Mouse (Mus musculus) skeletal muscle tissue, adult 2 months (tissue): ENCODE measurements at regions not wholly inside any gene's neighbourhood (a gene's known extent, or its start where the extent isn't known, plus 50 kb on each side); places are given as distances from the start of the nearest gene placed in this dataset.

Source experiments
- DNase-seq: peaks from one replicate; pipeline ENCODE4 v3.0.0-alpha.2; 2012; ENCODE audit warnings: low read depth, low spot score

DNA sequence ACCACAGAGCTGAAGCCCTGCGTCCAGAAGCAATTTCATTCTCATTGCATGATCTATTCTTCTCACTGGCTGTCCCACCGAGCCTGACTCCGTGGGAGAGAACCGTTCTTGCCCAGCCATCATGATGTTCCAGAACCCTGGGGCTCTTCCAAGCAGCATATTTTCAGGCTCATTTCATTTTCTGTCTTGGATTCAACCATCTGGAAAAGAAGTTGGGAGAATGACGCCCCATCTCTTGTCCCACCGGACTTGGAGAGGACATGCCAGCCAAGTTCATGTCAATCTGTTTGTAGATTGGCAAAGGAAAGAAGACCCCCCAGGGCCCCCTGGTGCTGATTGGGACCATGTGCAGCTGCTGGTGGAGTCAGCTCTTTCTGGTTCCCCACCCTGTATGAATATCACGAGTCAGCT lies 1400.5 kb upstream of the Lrrc6 start:
- peak; percentile 82 for DNase-seq

DNA sequence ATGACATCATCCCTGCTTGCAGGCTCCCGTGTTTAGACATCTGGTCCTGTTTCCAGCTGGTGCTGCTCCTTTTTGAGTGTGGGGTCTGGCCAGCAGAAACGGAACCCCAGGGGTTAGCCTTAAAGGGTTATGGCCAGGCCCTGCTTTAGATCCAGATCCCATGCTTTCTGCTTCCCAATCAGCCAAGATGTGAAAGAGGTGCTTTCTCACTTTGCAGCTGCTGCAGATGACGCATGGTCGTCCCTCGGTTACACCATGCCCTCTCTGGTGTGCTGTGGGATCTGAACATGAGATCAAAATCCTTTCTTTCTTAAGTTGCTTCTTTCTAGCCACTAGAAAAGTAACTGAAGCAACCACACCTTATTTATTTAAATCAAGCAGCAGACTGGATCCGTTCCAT lies 1399.1 kb upstream of the Lrrc6 start:
- DNase-seq: no peak

DNA sequence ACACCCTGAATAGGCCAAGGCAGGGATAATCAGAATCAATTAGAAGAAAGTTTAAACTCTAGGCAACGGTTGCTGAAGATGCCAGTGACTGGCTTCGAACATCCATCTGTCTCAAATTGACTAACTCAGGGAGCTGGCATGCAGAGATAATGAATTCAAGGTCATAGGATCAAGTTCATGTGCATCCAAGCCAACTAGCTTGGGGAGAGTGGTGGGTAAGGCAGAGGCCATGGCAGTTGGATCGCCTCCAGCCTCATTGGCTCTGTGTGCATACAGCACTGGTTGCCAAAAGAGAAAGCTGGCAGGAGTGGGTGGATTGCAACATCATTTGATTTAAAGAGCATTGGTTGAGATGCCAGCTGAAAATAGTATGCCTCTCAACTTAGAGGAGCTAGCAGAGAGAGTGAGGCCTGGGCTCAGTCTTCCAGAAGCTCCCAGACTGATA lies 1398.3 kb upstream of the Lrrc6 start:
- peak; percentile 60 for DNase-seq

DNA sequence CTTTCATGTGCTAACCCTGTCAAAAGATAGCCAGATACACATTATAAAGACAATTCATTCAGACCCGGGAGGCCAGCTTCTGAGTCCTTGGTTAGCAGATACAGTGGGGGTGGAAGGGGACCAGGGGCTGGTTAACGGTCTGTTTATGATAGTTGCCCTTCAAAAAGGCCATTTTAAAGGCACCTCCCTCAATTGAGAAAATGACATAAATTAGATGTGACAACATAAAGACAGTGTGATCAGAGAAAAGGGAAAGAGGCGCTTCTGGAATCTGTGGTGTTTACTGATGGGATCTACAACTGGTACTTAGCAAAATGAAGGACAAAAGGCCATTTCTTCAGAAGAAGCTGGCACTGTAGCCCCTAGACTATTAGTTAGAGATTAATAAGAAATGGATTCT lies 1391.4 kb upstream of the Lrrc6 start:
- no peak for DNase-seq

DNA sequence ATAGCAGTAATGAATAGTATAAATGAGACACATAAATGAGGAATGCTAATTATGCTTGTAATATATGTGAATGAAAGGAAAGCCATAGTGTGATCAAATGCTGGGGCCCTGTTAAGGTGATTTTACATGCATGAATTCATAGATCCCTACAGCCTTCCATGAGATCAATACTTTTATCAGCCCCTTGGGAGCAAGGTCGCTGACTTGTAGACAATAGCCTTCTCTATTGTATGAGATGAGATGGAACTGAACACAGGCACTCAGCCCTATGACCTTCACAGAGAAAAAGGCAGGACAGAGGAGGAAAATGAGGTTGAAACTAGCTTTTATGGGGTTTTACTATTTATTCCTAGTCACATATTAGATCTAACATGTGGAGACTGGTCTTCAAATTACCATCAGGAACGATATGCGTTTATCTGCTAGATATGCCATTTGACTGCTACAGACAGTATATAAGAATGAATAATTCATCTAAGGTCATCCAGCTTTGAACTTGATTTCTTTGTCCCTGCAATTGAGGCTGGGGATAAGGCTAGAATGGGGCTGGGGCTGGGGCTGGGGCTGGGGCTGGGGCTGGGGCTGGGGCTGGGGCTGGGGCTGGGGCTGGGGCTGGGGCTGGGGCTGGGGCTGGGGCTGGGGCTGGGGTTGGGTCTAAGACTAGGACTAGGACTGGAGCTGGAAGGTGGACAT lies 1390.0 kb upstream of the Lrrc6 start:
- no peak for DNase-seq

DNA sequence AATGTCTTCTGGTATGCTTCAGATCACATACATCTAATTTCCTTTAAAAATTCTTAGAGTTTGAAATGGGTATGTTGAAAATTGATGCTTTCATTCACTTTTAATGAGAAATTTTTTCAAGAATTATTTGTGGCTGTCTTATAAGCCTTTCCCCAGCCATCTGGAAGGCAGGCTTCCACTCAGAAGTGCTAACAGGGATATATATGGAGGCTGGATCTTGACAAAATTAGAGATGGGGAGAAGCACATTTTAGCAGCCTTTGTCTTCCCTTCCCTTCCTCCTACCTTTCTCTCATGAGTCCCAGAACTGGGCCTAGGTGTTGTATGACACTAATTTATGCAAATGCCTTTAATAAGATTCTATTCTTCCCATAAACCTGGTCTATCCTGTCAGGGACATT lies 1387.8 kb upstream of the Lrrc6 start:
- no peak for DNase-seq

DNA sequence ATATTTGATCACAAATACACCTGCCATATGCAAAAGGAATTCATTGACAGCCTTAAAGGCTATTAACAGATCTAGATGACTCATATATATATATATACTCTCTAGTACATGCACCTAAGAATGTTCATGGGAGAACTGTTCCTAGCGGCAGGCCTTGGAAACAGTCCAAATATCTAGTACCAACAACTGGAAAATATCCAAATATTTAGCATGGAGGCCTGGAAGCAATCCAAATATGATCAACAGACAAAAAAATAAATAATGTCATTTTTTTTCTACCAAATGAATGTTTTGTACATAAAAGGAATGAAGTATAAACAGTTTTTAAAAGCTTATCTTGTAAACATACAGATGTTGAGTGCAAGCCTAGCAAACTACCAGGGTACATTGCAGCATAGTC lies 1354.6 kb upstream of the Lrrc6 start:
- no peak for DNase-seq

DNA sequence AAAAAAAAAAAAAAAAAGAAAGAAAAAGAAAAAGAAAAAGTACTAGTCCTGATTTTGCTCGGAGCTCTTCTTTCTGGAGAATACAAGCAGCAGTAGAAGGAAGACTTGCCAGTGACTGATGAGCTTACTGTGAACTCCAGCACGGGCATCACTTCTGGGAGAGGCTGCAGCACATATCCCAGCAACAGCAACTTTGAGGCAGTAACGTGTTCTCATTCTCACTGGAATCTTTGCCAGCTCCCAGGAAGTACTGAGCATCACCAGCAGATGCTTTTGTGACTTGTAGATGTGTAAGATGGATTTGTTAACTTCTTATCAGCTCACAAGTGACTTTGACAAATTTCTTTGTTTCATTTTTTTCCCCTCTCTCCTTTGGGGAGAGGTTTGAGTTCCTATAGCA lies 1349.4 kb upstream of the Lrrc6 start:
- DNase-seq: no peak

DNA sequence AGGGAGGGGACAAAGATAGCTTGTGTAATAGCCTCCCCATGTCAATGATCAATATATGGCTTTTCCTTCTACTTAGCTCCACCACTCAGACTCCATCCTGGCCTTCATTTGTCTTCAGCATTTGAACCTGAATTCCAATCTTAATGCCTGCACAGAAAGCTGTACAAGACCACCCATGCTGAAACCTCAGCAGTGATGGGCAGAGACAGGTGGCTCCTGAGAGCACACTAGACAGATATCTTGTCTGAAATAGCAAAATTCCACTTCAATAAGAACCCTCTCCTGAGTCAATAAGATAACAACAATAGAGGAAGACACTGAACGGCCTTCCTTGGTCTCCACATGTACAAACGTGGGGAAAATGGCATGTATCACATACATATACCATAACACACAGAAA lies 1345.0 kb upstream of the Lrrc6 start:
- DNase-seq: no peak

DNA sequence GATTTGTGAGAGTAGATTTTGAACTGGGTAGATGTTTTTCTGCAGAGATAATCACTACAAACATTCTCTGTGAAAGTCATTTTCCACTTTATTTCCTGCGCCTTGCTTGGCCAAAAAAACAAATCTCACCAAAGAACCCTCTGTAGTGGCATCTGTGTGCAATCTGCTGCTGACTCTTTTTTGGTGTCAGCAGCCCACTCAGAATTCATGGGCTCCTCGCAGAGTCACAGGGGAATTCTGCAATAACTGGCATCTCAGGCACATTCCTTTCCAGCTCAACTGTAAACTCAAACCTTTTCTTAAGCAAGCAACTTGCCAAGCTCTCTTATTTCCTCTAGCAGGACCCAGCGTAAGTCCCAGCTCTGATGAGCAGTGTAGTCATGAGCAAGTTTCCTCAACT lies 1340.0 kb upstream of the Lrrc6 start:
- peak; percentile 31 for DNase-seq

DNA sequence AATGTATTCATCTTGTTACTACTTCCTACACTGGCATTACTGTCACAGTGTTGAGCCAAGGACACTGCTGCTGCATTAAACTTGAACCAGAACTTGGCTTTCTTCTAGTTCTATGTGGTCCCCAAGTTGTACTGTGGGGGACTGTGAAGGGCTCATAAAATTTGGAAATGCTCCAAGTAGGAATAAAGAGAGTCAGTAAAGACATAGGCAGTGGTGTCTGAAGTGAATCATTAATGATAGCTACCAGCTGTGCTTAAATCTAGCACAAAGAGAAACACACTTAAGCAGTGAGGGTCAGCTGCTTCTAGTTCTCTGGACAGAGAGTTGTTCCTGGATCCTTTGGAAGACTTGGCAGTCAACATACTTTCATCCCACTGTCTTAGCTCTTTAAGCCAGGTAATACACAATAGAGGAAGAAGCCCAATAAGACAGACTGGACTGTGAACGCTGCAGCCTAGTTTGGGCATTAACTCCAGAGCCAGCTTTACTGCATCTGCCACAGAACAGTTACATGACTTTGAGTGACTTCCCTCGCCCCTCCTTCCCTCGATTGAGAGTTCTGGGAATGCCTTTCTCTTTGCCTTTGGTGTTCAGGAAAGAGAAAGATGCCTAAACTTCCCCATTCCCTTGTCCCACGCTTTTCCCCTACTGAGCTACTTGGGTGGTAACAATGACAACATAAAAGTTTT lies 1325.2 kb upstream of the Lrrc6 start:
- no peak for DNase-seq

DNA sequence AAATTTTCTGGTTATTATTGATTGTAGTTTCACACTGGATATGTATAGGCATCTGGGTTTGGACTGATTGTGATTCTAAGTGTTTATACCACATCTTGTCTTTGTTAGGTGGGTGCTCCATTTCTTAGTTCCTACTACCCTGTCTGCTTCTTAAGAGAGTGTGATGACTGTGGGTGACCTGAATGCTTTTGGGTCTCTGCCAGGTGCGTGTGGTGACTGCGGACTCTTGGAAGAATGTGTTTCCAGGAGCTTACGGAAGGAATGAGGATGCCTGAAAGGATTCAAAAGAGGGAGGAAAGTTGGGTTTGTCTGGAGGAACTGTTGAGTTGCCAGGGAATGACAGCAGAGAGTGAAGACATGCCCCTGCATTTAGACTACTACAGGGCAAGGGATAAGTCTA lies 1322.5 kb upstream of the Lrrc6 start:
- no peak for DNase-seq

DNA sequence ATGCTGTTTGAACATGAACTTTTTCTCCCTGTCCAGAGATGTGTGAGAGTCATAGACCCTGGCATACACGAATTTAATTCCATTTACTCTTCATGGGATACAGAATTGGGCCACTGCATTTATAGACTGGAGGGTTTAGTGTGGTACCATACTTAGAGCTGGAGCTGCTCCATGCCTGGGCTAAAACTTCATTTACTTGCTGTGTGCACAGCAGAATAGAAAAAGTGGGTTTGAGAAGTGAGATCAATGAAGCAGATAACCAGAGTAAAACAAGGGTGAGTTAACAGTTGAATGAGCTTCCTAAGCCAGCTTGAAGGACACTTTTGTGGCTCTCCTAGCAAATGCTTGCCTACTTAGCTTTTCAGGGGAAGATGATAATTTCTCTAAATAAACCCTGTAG lies 1299.2 kb upstream of the Lrrc6 start:
- no peak for DNase-seq

DNA sequence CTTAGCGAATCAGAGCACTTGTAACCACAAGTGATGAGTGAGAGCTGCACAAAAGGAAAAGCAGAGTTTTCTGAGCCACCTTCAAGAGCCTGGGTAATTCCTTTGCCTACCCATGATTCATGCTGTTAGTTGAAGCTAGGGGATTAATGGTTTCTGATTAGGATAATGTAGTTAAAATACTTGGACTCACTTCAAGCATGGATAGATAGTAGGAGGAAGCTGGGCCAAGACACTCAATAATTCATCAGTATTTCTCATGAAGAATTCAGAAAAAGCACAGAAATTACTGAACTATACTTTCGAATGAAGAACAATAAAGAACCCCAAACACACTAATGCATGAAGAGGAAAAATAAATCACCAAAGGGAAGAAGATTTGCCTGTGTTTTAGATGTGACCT lies 1294.9 kb upstream of the Lrrc6 start:
- no peak for DNase-seq

DNA sequence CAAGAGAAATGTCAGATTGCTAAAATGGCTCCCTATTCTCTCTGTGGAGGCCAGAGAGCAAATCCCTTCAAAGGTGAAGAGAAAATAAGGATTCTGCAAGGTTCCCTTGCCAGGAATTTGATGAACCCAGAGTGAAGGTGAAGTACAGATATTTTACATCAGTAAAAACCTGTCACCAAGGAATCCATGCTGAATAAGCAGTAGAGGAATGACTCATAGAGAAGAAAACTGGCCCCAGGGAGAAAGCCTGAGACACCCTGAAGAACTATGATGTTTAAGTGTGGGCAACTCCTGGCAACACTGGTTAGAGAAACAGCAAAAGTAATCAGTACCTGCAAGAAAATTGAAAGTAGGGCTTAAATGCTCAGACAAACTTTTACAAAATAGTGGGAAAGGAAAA lies 1292.1 kb upstream of the Lrrc6 start:
- DNase-seq: no peak

DNA sequence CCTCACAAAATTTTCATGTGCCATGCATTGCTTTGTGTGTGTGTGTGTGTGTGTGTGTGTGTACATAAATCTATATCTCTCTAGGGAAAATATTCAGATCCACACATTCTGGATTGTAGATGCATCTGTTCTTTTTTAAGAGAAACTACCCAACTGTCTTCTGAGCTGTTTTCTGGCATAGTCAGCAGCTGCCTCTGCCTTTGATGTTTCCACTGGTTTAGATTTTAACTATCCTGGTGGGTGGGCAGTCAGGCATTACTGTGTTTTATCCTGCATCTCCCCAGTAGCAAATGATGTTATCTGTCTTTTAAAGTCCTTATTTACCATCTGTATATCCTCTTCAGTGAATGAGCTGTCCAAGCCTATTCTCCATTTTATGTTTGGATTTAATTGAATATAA lies 1287.9 kb upstream of the Lrrc6 start:
- DNase-seq: no peak

DNA sequence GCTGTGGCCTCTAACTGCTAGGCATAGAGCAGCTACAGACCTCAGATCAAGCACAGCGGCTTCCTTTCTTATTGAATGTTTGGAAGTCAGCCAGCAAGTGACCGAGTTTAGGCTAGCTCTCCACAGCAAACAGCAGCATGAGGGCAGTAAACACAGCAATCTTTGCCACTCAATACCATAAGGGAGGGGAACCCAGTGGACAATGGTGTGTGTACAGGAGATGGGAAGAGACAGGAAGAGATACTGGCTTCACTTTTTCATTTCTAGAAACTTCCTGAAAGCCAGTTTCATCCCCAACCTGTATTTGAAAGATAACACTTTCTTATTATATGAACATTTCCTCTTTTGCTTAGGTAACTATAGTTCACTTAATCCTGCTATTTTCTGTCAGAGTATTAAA lies 1284.9 kb upstream of the Lrrc6 start:
- DNase-seq: no peak

DNA sequence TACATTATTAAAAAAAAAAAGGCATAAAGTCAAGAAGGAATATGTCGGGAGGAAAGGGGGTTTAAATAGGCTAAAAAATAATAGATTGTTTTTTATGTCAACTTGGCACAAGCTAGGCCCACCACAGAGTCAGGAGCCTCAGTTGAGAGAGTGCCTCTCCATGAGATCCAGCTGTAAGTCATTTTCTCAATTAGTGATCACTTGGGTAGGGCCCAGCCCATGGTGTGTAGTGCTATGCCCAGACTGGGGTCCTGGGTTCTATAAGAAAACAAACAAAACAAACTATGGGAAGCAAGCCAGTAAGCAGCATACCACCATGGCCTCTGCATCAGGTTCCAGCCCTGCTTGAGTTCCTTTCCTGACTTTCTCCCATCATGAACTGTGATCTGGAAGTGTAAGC lies 1283.0 kb upstream of the Lrrc6 start:
- no peak for DNase-seq

DNA sequence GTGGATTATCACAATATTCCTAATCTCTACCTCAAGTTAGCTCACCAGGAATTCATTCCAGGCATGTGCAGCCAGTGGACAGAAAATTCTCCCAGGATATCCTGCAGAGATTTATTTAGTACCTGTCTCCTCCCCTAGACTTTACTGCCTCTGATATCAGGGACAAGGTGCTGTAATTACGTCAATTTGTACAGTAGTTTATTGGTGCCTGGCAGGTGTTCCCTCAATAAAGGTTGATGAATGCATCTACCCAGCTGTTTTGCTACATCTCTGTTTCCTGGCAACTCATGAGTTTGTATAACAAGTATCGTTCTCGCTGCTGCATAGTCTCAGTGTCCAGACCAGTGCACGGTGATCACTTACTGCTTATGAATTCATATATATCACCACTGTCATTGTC lies 1281.8 kb upstream of the Lrrc6 start:
- DNase-seq: no peak

DNA sequence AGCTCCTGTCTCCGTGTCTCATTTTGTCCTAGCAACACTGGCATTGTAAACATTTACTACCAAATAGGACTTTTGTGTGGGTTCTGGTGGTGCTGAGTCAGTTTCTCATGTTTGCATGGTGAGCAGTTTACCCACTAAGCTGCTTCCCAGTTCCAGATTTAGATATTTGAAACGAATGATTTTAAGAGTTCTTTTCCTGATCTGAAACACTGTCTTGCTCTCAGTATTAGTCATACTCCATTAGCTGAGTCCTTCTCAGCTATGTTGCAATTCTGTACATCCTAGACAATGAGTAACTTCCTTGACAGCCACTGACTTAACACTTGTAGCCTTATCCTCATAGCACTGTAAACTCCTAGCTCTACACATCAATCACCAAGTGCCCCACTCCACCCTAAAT lies 1280.1 kb upstream of the Lrrc6 start:
- DNase-seq: peak; percentile 27

DNA sequence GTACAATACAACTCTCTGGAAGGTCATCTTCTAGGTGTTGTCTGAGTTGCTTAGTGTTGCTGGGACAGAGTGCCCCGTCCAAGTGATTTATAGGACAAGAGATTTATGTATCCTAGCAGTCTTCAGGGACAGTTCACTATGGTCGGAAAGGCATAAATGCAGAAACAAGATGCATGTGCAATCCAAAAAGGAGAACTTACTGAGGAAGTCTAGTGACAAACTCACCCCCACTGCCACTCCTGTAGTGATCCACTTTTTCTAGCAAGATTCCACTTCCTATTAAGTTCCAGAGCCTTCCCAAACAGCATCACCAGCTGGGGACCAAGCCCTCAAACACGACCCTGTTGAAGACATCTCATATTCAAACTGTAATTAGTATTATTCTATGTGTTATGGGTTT lies 1266.9 kb upstream of the Lrrc6 start:
- DNase-seq: no peak

DNA sequence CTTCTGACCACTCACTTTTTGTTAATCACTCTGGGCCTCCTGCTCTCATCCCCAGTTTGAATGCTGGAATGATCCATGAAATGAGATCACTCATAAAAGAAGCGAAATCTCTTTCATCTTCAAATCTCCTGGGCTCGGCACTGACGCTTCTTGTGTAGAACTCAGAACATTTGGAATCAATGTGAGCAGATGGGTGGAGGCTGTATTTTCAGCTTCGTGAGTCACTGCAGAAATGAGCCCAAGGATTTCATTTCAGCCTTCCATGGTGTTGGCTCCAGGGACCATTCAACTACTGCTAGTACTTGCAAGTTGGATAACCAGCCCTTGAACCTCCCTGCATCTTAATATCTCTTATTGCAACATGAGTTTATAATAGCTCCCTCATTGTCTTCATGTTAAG lies 1258.5 kb upstream of the Lrrc6 start:
- peak; percentile 84 for DNase-seq

DNA sequence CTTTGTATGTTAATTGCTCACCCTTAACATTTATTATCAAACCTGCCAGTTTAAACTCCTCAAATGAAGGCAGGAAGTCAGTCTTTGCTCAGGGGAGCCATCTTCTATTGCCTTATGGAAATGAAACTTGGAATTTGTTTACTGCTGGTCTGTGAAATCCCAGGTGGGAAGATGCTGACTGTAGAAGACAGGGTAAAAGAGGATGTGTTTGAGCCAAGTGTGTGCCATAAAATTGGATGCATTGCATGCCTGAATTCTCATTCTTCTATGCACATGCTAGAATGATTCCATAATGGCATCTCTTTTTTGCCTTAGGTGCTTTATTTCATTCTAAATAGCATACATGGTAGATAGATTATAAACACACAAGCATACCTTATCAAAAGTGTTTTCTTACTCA lies 1249.9 kb upstream of the Lrrc6 start:
- DNase-seq: no peak

DNA sequence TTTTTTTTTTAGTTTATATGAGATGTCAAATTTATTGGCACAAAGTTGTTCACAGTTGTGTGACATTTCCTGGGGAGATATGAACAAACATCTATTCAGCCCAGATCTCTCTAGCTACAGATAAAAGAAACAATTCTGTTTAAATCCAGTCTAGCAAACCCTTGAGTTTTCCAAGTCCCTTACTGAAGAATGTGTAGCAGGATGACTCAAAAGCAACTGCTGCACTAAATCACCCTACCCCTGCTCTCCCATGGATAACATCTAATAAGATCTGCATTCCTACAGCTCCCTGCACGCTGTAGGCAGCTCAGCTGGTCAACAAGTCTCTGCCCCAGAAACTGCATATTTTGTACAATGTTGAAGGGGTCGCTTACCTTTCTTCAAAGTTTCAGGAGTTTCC lies 1242.6 kb upstream of the Lrrc6 start:
- no peak for DNase-seq
